Mouse (Mus musculus) ES-CJ7 (cell line): ENCODE measurements around the gene Hspa4.
"Not testable (repeated sequence)": the region's sequence is repeated elsewhere in the genome, so short reads cannot be mapped to it uniquely, and the experiment has no call there.

Experiments
- DNase-seq: peaks from one replicate; pipeline ENCODE4 v3.0.0; 2011; ENCODE audit warnings: low read depth, low spot score

Hspa4 gene

DNA sequence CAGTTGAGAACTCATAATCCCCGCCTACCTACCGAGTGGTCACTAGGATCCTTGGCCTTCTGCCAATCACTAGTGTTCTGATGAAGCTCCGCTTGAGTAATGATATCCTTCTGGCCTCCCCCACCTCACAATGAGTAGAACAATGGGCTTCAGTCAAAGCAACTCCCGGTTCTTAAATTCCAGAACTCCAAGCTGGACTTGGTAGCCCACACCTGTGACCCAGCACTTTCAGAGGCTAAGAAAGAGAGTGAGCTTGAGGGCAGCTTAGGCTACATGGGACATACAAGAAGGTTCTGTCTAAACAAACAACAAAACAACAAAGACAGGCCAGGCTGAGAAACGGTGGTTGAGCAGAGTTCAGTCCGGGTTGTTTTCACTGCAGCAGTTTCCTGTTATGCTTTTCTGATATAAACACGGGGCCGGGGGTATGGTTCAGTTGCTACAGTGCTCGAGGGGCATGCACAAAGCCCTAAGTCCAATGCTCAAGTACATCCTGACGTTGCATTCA is 7.4 kb upstream of the Hspa4 start:
- DNase-seq = no peak

GRCm38 (mm10) chr11:53306965-53307364 is 6.7 kb upstream of the Hspa4 start:
- no peak for DNase-seq

DNA sequence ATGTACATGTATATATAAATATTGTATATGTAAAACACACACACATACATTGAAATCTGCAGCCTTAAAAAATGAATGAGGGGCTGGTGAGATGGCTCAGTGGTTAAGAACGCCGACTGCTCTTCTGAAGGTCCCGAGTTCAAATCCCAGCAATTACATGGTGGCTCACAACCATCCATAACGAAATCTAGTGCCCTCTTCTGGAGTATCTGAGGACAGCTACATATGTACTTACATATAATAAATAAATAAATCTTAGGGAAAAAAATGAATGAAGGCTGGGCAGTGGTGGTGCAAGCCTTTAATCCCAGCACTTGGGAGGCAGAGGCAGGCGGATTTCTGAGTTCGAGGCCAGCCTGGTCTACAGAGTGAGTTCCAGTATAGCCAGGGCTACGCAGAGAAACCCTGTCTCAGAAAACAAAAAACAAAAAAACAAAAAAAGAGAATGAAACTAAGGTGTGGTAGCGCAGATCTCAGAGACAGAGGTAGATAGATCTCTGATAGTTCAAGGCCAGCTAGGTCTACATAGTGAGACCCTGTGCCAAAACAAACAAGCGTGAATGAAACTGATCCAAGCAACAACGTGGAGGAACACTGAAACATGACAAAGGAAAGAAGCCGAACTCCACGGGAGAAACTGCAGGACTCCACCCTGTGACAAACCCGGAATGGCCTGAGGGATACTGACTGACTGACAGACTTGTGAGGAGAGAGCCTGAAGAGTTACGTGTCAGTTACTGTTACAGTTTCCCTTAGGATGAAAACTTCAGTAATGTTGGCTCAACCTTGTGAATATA is 4.0 kb upstream of the Hspa4 start:
- DNase-seq = peak; percentile 61

GRCm38 (mm10) chr11:53301167-53301515 is 884 bp upstream of the Hspa4 start:
- DNase-seq = no peak

- DNase-seq = peak; percentile 52
Measured at GRCm38 (mm10) chr11:53299551-53300329, 517 bp downstream of the Hspa4 start.

DNA sequence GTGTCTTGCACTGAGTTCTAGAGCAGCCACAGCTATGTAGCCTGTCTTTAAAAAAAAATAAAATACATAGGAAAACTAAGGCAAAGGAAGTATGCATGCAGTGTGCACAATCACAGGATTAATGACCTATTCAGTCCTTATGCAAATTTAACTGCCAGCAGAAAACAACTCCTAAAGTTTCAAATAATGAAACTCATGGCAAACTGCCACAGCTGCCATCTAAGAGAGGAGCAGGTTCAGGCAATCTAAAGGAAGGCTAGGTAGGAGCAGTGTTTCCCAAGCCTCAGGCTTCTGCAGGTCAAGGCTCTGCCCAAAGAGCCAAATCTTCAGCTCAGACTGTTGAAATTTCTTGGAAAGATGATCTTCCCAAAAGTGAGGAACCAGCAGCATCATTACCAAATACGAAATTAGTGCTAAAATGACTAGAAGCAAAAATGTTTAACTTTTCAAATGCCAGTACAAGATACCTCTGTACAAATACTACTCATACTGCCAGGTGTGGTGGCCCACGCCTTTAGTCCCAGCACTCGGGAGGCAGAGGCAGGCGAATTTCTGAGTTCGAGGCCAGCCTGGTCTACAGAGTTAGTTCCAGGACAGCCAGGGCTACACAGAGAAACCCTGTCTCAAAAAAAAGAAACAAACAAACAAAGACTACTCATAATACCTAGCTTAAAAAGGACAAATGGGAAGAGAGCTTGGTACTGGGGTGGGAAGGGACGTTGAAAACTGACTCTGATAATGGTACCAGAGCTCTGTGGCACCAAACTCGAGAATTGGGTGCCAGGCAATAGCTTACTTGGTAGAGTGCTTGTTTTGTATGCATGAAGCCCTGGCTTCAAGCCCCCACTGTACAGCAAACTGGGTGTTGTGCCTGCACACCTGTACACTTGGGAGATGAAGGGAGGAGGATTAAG is 2.1 kb downstream of the Hspa4 start:
- no peak for DNase-seq

- no peak for DNase-seq
Measured at GRCm38 (mm10) chr11:53296880-53297279, 3.4 kb downstream of the Hspa4 start.

GRCm38 (mm10) chr11:53294441-53294840 is 5.8 kb downstream of the Hspa4 start:
- no peak for DNase-seq

GRCm38 (mm10) chr11:53290871-53291270 is 9.4 kb downstream of the Hspa4 start:
- DNase-seq = peak; percentile 50

DNA sequence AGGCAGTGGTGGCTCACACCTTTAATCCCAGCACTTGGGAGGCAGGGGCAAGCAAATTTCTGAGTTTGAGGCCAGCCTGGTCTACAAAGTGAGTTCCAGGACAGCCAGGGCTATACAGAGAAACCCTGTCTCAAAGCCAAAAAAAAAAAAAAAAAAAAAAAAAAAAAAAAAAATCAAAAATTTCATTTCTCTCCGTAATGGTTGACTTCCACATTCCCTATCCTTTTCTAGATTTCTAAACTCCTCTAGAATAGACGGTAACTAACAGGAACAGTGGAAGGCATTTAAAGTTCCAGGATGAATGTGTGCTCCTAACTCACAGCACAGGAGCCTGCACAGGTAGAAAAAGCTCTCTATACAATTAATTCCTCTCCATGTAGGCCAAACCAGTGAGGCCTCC is 10.1 kb downstream of the Hspa4 start:
- not testable (repeated sequence) for DNase-seq

DNA sequence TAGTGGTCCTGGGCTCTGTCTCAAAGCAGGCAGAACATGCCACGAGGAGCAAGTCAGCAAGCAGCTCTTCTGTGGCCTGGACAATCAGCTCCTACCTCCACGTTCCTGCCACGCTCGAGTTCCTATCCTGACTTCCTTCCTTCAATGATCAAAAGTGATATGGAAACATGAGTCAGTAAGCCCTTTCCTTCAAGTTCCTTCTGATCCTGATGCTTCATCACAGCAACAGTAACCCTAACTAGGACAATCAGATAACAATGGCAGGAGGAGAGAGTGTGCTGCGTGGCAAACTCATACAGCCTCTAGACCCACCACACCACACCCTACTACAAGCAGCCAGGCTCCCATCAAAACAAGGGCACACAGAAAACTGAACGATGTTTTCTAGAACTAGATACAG is 14.4 kb downstream of the Hspa4 start:
- DNase-seq = no peak

DNA sequence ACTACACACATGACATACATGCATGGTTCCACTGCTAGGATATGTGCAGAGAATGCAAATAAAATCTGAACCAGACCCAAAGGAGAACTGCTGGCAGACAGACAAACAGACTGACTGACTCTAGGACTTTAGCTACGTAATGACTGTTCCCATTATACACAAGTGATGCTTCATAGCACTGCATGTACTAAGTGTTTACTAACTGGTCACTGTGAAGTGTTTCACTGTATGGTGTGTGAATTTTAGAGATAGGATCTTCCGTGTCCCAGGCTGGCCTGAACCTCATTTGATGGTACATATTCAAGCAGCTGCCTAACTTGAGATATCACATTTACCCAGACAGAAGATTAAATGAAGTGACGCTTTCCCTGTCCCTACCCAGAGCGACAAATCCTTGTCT is 21.8 kb downstream of the Hspa4 start:
- DNase-seq = no peak

- no peak for DNase-seq
Measured at GRCm38 (mm10) chr11:53275358-53275757, 24.9 kb downstream of the Hspa4 start.

DNA sequence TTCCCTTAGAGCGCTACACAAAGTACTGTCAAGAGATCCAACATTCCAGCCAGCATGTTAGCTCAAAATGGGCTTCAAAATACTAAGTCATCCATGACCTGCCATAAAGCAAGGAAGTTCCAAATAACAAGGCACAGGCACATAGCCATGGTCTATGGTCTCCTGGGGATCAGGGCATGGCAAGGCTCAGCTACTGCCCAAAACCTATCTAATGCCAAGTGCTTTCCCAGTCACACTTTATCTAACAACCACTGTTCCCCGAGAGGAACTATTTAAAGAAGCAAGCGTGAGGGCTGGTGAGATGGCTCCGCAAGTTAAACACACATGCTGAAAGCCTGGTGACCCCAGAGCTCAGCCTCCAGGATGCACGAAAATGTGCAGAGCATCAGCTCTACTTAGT is 26.9 kb downstream of the Hspa4 start:
- DNase-seq = no peak

DNA sequence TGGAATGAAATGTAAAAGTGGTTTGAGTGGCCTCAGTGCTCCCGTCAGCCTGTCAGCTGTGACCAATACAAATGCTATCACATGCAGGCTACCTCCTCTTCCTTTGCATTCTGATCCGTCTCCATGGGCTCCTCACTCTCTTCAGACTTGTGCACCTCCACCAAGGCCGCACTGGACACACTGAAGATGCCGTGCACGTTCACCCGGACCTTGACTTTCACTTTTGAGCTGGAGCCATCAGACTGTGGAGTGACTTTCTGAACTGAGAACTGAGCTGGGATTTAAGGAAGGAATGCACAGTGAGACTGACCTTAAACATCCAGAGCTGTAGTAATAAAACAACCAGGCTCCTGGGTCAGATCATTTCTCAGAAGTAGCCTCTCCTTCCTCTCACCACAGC is 30.7 kb downstream of the Hspa4 start:
- DNase-seq = no peak

GRCm38 (mm10) chr11:53260556-53260955 is 39.7 kb downstream of the Hspa4 start:
- peak; percentile 82 for DNase-seq

GRCm38 (mm10) chr11:53260056-53260455 is 40.2 kb downstream of the Hspa4 start:
- peak; percentile 42 for DNase-seq

- peak; percentile 29 for DNase-seq
Measured at GRCm38 (mm10) chr11:53259047-53259632, 41.1 kb downstream of the Hspa4 start.

DNA sequence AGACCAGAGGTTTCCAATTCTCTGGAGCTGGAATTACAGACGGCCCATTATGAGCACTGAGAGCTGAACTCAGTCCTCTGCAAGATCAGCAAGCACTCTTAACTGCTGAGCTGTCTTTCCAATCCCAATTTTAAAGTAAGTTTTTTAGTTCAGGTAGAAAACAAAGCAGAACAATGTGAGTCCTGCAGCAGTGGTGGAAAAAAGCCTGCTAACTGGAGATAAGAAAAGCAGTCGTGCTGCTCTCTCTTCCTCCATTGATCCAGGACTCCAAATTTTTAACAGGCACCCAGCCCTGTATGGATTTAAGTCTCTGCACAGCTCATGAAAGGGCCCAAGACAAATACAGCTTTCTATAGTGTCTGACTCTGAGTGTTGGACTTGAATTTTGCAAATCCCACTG is 43.3 kb downstream of the Hspa4 start:
- DNase-seq = no peak

DNA sequence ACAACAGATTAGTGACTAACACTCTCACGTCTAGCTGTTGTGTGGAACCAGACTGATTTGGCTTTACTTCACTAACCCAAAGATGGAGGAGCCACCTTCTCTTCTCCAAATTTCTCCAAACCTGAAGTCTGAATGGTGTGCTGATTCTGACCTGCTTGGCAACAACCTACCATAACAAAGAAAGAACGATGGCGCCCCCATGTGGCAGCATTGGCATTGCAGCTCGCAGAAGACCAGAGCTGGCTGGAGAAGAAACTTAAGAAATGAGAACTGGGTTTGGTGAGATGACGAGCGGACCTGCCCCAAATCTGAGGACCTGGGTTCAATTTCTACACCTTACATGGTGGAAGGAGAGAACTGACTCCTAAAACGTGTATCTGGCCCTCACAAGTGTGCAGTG is 45.3 kb downstream of the Hspa4 start:
- peak; percentile 83 for DNase-seq

DNA sequence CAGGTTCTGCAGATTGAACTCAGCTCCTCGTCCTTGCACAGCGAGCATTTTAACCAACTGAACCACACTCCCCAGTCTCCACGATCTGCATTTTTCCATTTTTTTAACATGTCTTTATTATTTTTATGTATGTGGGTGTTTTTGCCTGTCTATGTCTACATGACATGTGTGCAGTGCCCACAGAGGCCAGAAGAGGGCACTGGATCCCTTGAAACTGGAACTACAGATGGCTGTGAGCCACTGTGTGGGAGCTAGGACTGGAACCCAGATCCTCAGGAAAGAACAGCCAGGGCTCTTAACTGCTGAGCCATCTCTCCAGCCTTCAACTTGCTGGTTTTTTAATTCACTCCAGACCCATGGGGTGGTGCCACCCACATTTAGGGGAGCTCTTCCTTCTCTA is 45.8 kb downstream of the Hspa4 start:
- DNase-seq = peak; percentile 65
